Mouse (Mus musculus) ZHBTc4 (cell line): ENCODE results near the gene Dnajc17.

Experiments
- DNase-seq: peaks from one replicate; pipeline ENCODE4 v3.0.0-alpha.2; 2011; ENCODE audit warnings: low read depth, low spot score

The Dnajc17 gene

GRCm38 (mm10) chr2:119161247-119161646, 47.3 kb downstream of the Dnajc17 start:
- DNase-seq = no peak

- no peak for DNase-seq
These were observed 50.8 kb downstream of the Dnajc17 start for GRCm38 (mm10) chr2:119157836-119158235.

- DNase-seq = peak; percentile 97
These were observed 51.7 kb downstream of the Dnajc17 start, which contains the start of gene Rmdn3 for GRCm38 (mm10) chr2:119156681-119157572. TSS of gene Rmdn3 (minus strand) at chr2:119157034.

- DNase-seq = no peak
These were observed 52.4 kb downstream of the Dnajc17 start for GRCm38 (mm10) chr2:119156081-119156680.

DNA sequence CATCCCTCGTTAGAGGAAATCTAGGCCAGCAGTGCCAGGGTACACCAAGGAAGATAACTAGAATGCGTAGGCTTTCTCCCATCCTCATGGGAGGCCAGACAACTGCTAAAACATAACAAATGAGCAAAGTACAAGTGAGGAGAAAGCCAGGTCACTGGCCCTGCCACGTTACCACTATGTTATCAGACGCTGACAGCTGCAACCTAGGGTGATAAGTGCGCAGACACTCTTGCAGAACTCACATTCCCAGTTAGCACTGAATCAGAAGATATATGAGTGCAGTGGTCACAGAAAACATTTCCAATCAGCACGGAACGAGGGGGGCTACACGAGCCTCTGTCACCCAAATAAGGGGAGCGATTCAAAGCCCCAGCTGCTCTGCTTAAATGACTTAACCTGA, 53.2 kb downstream of the Dnajc17 start:
- no peak for DNase-seq

DNA sequence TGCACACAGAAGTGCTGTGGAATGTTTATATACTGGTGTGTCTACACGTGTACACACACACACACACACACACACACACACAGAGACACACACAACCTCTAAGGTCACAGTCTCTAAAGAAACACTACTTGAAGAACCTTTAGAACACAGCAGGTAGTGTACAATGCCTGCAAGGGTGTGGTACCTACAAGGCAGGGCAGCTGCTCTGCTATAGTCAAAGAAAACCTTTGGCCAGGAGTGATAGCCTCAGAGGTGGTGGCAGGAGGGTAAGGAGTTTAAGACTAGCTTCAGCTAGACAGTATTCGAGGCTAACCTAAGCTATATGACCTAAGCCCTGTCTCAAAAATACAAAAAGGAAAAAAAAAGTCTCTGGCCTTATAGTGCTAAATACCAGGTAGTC, 53.9 kb downstream of the Dnajc17 start:
- DNase-seq = no peak

DNA sequence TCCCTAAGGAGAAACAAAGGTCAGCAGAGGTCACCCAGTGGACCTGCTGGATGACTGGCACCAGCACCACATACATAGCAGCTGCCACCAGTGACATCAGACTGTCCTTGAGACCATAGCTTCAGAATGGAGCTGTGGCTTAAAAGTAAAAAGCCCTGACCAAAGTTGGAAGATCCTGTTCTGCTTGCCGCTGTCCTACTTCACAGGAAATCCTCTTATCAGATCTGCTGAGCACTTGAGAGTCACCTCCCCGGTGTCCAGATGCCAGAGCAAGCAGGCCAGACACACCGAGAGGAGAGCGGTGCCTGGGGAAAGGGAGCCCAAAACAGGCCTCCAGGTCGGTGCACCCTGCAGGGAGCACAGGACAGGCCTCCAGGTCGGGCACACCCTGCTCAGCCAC, 56.3 kb downstream of the Dnajc17 start:
- DNase-seq = no peak

DNA sequence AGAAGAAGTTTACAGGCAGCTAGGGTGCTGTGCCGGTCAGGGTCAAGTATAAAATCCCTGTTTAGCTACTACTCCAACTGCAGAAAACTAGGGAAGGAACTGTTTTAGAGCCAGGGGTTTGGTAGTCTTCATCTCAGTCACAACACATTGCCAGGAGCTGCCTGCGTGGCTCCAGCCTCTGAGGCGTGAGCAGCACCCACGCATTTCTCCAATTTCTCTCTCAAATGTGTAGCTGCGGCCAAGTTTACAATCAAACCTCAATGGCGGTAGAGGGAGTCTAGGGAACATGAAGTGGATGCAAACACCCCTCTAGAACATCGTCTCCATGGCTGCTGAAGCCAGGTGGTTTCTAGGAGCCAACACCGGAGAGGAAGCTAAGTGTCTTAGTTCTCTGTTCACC, 60.8 kb downstream of the Dnajc17 start:
- no peak for DNase-seq

GRCm38 (mm10) chr2:119147160-119147678, 61.4 kb downstream of the Dnajc17 start:
- no peak for DNase-seq

GRCm38 (mm10) chr2:119146435-119146834, 62.2 kb downstream of the Dnajc17 start:
- DNase-seq = no peak

DNA sequence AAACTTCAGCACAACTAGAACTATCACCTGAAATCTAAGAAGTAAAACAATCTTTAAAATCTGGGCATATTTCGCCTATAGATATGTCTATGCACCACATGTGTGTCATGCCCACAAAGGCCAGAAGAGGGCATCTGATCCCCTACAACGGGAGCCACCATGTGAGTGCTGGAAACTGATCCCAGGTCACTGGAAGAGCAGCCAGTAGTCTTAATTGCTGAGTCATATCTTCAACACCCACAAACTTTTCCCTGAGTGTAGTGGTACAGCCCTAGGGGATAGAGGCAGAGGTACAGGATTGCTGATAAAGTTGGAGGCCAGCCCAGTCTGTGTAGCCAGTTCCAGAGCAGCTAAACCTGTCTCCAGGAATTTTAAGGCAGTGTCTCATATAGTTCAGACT, 63.4 kb downstream of the Dnajc17 start:
- DNase-seq = peak; percentile 81

DNA sequence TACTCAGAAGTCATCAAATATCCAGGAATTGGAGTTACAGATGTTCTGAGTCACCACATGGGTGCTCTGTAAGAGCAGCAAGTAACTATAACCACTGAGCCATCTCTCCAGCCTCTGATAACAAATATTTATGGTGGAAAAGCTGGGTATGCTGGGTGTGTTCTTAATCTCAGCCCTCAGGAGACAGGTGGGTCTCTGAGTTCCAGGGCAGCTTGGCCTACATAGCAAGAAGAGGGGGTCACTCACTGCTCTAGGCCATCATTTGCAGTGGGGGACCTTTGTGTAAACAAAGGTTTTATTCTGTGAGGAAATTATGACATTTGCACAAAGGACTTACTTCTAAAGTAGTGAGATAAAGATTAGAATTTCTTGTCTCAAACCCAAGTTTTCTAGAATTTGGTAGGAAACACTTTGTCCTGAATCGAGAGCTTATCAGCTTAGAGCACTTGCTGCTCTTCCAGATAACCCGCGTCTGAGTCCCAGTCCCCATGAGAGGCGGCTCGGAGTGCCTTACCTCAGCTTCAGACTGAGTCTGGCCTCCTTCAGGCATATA, 72.2 kb downstream of the Dnajc17 start:
- no peak for DNase-seq
